Mouse (Mus musculus): ENCODE results near the gene Fbxw11. TPM values are rescaled to one million over a fixed set of nuclear protein-coding genes. Genes with fewer than 3 reads are reported as not detected.
A peak's percentile ranks its signal among the peaks of the same experiment; 100 is the strongest.

Fbxw11 gene
- polyA plus RNA-seq, 1 experiment from 2014 or later = 85.4 TPM

GRCm38 (mm10) chr11:32718979-32719378 is 76.5 kb downstream of the Fbxw11 start:
- no peak for ATAC-seq (ENCODE audit: low FRiP score, low read depth)
- no peak overlapping the region for H3K4me2 ChIP-seq (replicated peaks)
- H3K9me3 ChIP-seq = no peaks in the 10 kb centered on the region
- peaks cover 9% of the 10 kb centered on the region; the same call in 1 of the 2 replicates for H3K36me3 ChIP-seq
- peaks cover 47% of the 10 kb centered on the region for H3K4me1 ChIP-seq
- no peak overlapping the region for H3K9ac ChIP-seq
- no peak overlapping the region for H3K4me3 ChIP-seq
- WGBS = 91% methylated on average over 4 of the region's 4 CpGs
- H3K27ac ChIP-seq = no peak overlapping the region
- H3K27me3 ChIP-seq = no peaks in the 10 kb centered on the region

GRCm38 (mm10) chr11:32722653-32723052 is 80.1 kb downstream of the Fbxw11 start:
- Histone ChIP-seq H3K4me3 (no peak overlapping the region), H3K9me3 (no peaks in the 10 kb centered on the region), H3K4me1 (peaks cover 34% of the 10 kb centered on the region), H3K27me3 (no peaks in the 10 kb centered on the region), H3K4me2 (replicated peaks) (no peak overlapping the region), H3K36me3 (peaks cover 10% of the 10 kb centered on the region; the same call in 1 of the 2 replicates), H3K27ac (no peak overlapping the region), H3K9ac (no peak overlapping the region)
- ATAC-seq (ENCODE audit: low FRiP score, low read depth) = no peak
- 53% methylated on average over 5 of the region's 5 CpGs for WGBS

- 85% methylated on average over 2 of the region's 2 CpGs for WGBS
- Histone ChIP-seq H3K27me3 (no peaks in the 10 kb centered on the region), H3K36me3 (peaks cover 10% of the 10 kb centered on the region; the same call in 1 of the 2 replicates), H3K4me3 (no peak overlapping the region), H3K9me3 (no peaks in the 10 kb centered on the region), H3K4me2 (replicated peaks) (no peak overlapping the region), H3K9ac (no peak overlapping the region), H3K4me1 (peaks cover 33% of the 10 kb centered on the region), H3K27ac (no peak overlapping the region)
- ATAC-seq (ENCODE audit: low FRiP score, low read depth) = no peak
These were observed 80.8 kb downstream of the Fbxw11 start for GRCm38 (mm10) chr11:32723287-32723686.

- H3K36me3 ChIP-seq = peaks cover 10% of the 10 kb centered on the region; the same call in 1 of the 2 replicates
- H3K9me3 ChIP-seq = no peaks in the 10 kb centered on the region
- ATAC-seq (ENCODE audit: low FRiP score, low read depth) = peak; percentile 57; the same call in 1 of the 2 replicates
- no peak overlapping the region for H3K4me3 ChIP-seq
- H3K27ac ChIP-seq = peak overlapping the region; percentile 52; the same call in 1 of the 2 replicates
- H3K27me3 ChIP-seq = no peaks in the 10 kb centered on the region
- H3K4me2 ChIP-seq (replicated peaks) = no peak overlapping the region
- no peak overlapping the region for H3K9ac ChIP-seq
- H3K4me1 ChIP-seq = peaks cover 27% of the 10 kb centered on the region
- WGBS = 52% methylated on average over 9 of the region's 9 CpGs
These were observed 82.6 kb downstream of the Fbxw11 start for GRCm38 (mm10) chr11:32725171-32725570.

GRCm38 (mm10) chr11:32732467-32732866 is 89.9 kb downstream of the Fbxw11 start:
- Histone ChIP-seq H3K9me3 (no peaks in the 10 kb centered on the region), H3K4me1 (no peaks in the 10 kb centered on the region), H3K9ac (no peak overlapping the region), H3K36me3 (peaks cover 62% of the 10 kb centered on the region), H3K4me3 (no peak overlapping the region), H3K27ac (no peak overlapping the region), H3K4me2 (replicated peaks) (no peak overlapping the region), H3K27me3 (no peaks in the 10 kb centered on the region)
- ATAC-seq (ENCODE audit: low FRiP score, low read depth) = no peak
- 68% methylated on average over 5 of the region's 5 CpGs for WGBS

GRCm38 (mm10) chr11:32733195-32733594 is 90.7 kb downstream of the Fbxw11 start:
- no peak for ATAC-seq (ENCODE audit: low FRiP score, low read depth)
- no peak overlapping the region for H3K4me3 ChIP-seq
- WGBS = 91% methylated on average over 6 of the region's 6 CpGs

GRCm38 (mm10) chr11:32736371-32736770 is 93.8 kb downstream of the Fbxw11 start:
- 86% methylated on average over 2 of the region's 2 CpGs for WGBS
- Histone ChIP-seq H3K9ac (no peak overlapping the region), H3K4me3 (no peak overlapping the region), H3K4me2 (replicated peaks) (no peak overlapping the region), H3K4me1 (no peaks in the 10 kb centered on the region), H3K27ac (no peak overlapping the region), H3K9me3 (no peaks in the 10 kb centered on the region), H3K36me3 (peaks cover 93% of the 10 kb centered on the region), H3K27me3 (no peaks in the 10 kb centered on the region)
- ATAC-seq (ENCODE audit: low FRiP score, low read depth) = no peak

More at GRCm38 (mm10) chr11:32733195-32733594, 90.7 kb downstream of the Fbxw11 start:
- H3K9ac ChIP-seq = no peak overlapping the region
- H3K4me2 ChIP-seq (replicated peaks) = no peak overlapping the region
- no peak overlapping the region for H3K27ac ChIP-seq
- no peaks in the 10 kb centered on the region for H3K9me3 ChIP-seq
- no peaks in the 10 kb centered on the region for H3K4me1 ChIP-seq
- no peaks in the 10 kb centered on the region for H3K27me3 ChIP-seq
- H3K36me3 ChIP-seq = peaks cover 69% of the 10 kb centered on the region

GRCm38 (mm10) chr11:32737729-32738128 is 95.2 kb downstream of the Fbxw11 start:
- Histone ChIP-seq H3K36me3 (peaks cover 95% of the 10 kb centered on the region), H3K4me2 (replicated peaks) (no peak overlapping the region), H3K4me1 (no peaks in the 10 kb centered on the region), H3K9ac (no peak overlapping the region), H3K27ac (no peak overlapping the region), H3K4me3 (no peak overlapping the region), H3K9me3 (no peaks in the 10 kb centered on the region), H3K27me3 (no peaks in the 10 kb centered on the region)
- ATAC-seq (ENCODE audit: low FRiP score, low read depth) = no peak
- 90% methylated on average over 5 of the region's 5 CpGs for WGBS

GRCm38 (mm10) chr11:32743891-32744290 is 101.4 kb downstream of the Fbxw11 start:
- Histone ChIP-seq H3K4me1 (peaks cover 4% of the 10 kb centered on the region), H3K36me3 (peaks cover 90% of the 10 kb centered on the region), H3K9ac (no peak overlapping the region), H3K27ac (no peak overlapping the region; the same call in 1 of the 2 replicates), H3K4me3 (no peak overlapping the region), H3K27me3 (no peaks in the 10 kb centered on the region), H3K9me3 (no peaks in the 10 kb centered on the region), H3K4me2 (replicated peaks) (no peak overlapping the region)
- 23% methylated on average over 5 of the region's 5 CpGs for WGBS
- no peak; the same call in 1 of the 2 replicates for ATAC-seq (ENCODE audit: low FRiP score, low read depth)

- ATAC-seq (ENCODE audit: low FRiP score, low read depth) = no peak
These were observed 101.9 kb downstream of the Fbxw11 start for GRCm38 (mm10) chr11:32744463-32744862.

GRCm38 (mm10) chr11:32745466-32745865 is 102.9 kb downstream of the Fbxw11 start:
- Histone ChIP-seq H3K4me2 (replicated peaks) (no peak overlapping the region), H3K27me3 (no peaks in the 10 kb centered on the region), H3K4me3 (no peak overlapping the region), H3K9me3 (no peaks in the 10 kb centered on the region), H3K9ac (no peak overlapping the region), H3K4me1 (peaks cover 4% of the 10 kb centered on the region), H3K36me3 (peaks cover 75% of the 10 kb centered on the region), H3K27ac (no peak overlapping the region)
- WGBS = 88% methylated on average over 4 of the region's 4 CpGs
- no peak for ATAC-seq (ENCODE audit: low FRiP score, low read depth)

More at GRCm38 (mm10) chr11:32744463-32744862, 101.9 kb downstream of the Fbxw11 start:
- Histone ChIP-seq H3K36me3 (peaks cover 84% of the 10 kb centered on the region), H3K4me2 (replicated peaks) (no peak overlapping the region), H3K4me1 (peaks cover 4% of the 10 kb centered on the region), H3K9me3 (no peaks in the 10 kb centered on the region), H3K27ac (no peak overlapping the region), H3K4me3 (no peak overlapping the region), H3K27me3 (no peaks in the 10 kb centered on the region), H3K9ac (no peak overlapping the region)
- WGBS = 91% methylated on average over 7 of the region's 7 CpGs

- peaks cover 70% of the 10 kb centered on the region for H3K36me3 ChIP-seq
- ATAC-seq (ENCODE audit: low FRiP score, low read depth) = no peak
- 68% methylated on average over 5 of the region's 5 CpGs for WGBS
These were observed 103.5 kb downstream of the Fbxw11 start for GRCm38 (mm10) chr11:32746036-32746435.

GRCm38 (mm10) chr11:32746475-32746874 is 104.0 kb downstream of the Fbxw11 start:
- Histone ChIP-seq H3K9ac (no peak overlapping the region), H3K4me1 (peaks cover 12% of the 10 kb centered on the region), H3K27me3 (no peaks in the 10 kb centered on the region), H3K27ac (no peak overlapping the region), H3K36me3 (peaks cover 65% of the 10 kb centered on the region), H3K4me2 (replicated peaks) (no peak overlapping the region), H3K4me3 (no peak overlapping the region), H3K9me3 (no peaks in the 10 kb centered on the region)
- ATAC-seq (ENCODE audit: low FRiP score, low read depth) = no peak
- WGBS = 72% methylated on average over 3 of the region's 3 CpGs

More at GRCm38 (mm10) chr11:32746036-32746435, 103.5 kb downstream of the Fbxw11 start:
- peaks cover 8% of the 10 kb centered on the region for H3K4me1 ChIP-seq
- no peak overlapping the region for H3K4me3 ChIP-seq
- H3K27me3 ChIP-seq = no peaks in the 10 kb centered on the region
- no peak overlapping the region for H3K4me2 ChIP-seq (replicated peaks)
- H3K27ac ChIP-seq = no peak overlapping the region
- H3K9ac ChIP-seq = no peak overlapping the region
- no peaks in the 10 kb centered on the region for H3K9me3 ChIP-seq
